Mouse (Mus musculus) embryonic facial prominence, embryonic 12.5 days (tissue): ENCODE data around the gene Rai14. TPM values are rescaled to one million over a fixed set of nuclear protein-coding genes. Genes with fewer than 3 reads are reported as not detected.
A peak's percentile ranks its signal among the peaks of the same experiment; 100 is the strongest.
"Not testable (repeated sequence)": the region's sequence is repeated elsewhere in the genome, so short reads cannot be mapped to it uniquely, and the experiment has no call there.

Experiments used
- ATAC-seq: fragments of 200-750 bp; cut with Nextera tagmentation; 2 replicates; pipeline ENCODE4 v1.8.0; 2017; ENCODE audit not compliant: insufficient number of reproducible peaks, insufficient read depth, low FRiP score, low TSS enrichment
- H3K27ac ChIP-seq: fragments of 300-500 bp; sonication (generic); 2 replicates; pipeline ENCODE4 v1.5.1; 2016; ENCODE audit warnings: mild to moderate bottlenecking
- H3K27me3 ChIP-seq: fragments of 300-500 bp; sonication (generic); 2 replicates; pipeline ENCODE4 v1.6.1; 2016; ENCODE audit warnings: mild to moderate bottlenecking, moderate library complexity
- H3K36me3 ChIP-seq: fragments of 300-500 bp; sonication (generic); 2 replicates; pipeline ENCODE4 v1.6.1; 2016; ENCODE audit warnings: mild to moderate bottlenecking
- H3K4me1 ChIP-seq: fragments of 300-500 bp; sonication (generic); 2 replicates; pipeline ENCODE4 v1.6.1; 2016
- H3K4me2 ChIP-seq: fragments of 300-500 bp; sonication (generic); replicated peaks from 2 replicates; pipeline ENCODE4 v1.6.1; 2016; ENCODE audit warnings: mild to moderate bottlenecking, moderate library complexity
- H3K4me3 ChIP-seq: fragments of 300-500 bp; sonication (generic); 2 replicates; pipeline ENCODE4 v1.5.1; 2016; ENCODE audit warnings: mild to moderate bottlenecking
- H3K9ac ChIP-seq: fragments of 300-500 bp; sonication (generic); 2 replicates; pipeline ENCODE4 v1.6.1; 2016; ENCODE audit warnings: mild to moderate bottlenecking, moderate library complexity
- H3K9me3 ChIP-seq: fragments of 300-500 bp; sonication (generic); 2 replicates; pipeline ENCODE4 v1.6.1; 2016; ENCODE audit warnings: mild to moderate bottlenecking, moderate library complexity
- WGBS: fragments of 180-500 bp; shearing (Covaris S2); methylation state at CpG from one replicate; pipeline ENCODE4 v1.1.7; 2016; 5-methylcytosine and 5-hydroxymethylcytosine counted together
- polyA plus RNA-seq: library from polyadenylated mRNA; unstranded; fragments of >200 nt; fragmentation: Nextera tagmentation; extraction: Ambion mirVana; gene quantifications from 2 replicates; pipeline ENCODE4 v1.2.1, GENCODE M21; 2016

The Rai14 gene
- polyA plus RNA-seq, 1 experiment from 2014 or later: 85.6 TPM

DNA sequence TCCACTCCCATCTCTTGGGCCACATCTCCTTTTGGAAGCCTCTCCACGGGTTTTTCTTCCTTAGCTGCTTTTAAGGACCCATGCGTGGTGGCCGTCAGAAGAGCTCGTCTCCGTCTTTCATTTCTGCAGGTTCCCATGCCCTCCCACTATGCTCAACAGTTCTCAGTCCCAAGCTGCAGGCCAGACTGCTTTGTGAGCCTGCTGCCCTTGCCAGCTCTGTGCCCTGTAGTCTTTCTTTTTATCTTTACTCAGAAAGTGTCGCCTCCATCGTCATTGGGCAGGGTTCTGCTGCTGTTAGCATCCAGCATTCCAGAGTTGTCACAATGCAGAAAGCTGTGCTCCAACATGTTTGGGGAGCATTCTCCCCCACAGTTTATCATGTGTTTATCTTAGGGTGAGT, 147.9 kb downstream of the Rai14 start:
- no peak overlapping the region for H3K9ac ChIP-seq
- no peaks in the 10 kb centered on the region for H3K27me3 ChIP-seq
- H3K4me1 ChIP-seq: no peaks in the 10 kb centered on the region
- peaks cover 44% of the 10 kb centered on the region for H3K36me3 ChIP-seq
- WGBS: 82% methylated on average over 7 of the region's 7 CpGs
- no peak overlapping the region for H3K4me3 ChIP-seq
- no peak overlapping the region for H3K27ac ChIP-seq
- H3K9me3 ChIP-seq: no peaks in the 10 kb centered on the region
- no peak overlapping the region for H3K4me2 ChIP-seq
- no peak for ATAC-seq

GRCm38 (mm10) chr15:10564201-10564600, 150.2 kb downstream of the Rai14 start:
- ATAC-seq: no peak

DNA sequence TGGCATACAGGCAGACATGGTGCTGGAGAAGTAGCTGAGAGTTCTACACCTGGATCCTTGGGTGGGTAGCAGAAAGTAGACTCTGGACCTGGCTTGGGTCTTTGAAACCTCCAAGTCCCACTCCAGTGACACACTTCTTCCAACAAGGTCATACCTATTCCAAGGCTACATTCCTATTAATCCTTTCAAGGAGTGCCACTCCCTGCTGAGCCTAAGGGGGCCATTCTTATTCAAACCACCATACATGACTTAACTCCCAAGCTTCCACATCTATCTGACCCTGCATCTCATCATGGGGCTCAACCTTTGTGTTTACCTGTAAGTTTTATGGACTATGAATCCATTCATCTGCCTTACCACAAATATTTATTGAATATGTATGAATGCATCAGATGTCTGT, 152.1 kb downstream of the Rai14 start:
- Histone ChIP-seq H3K9ac (no peak overlapping the region), H3K27ac (no peak overlapping the region), H3K4me3 (no peak overlapping the region), H3K9me3 (no peaks in the 10 kb centered on the region), H3K36me3 (peaks cover 5% of the 10 kb centered on the region; the same call in 1 of the 2 replicates), H3K27me3 (no peaks in the 10 kb centered on the region), H3K4me2 (no peak overlapping the region), H3K4me1 (no peaks in the 10 kb centered on the region)
- no peak for ATAC-seq

More at GRCm38 (mm10) chr15:10564201-10564600, 150.2 kb downstream of the Rai14 start:
- WGBS: 53% methylated on average over 1 of the region's 1 CpGs
- no peak overlapping the region for H3K4me3 ChIP-seq
- H3K4me2 ChIP-seq: no peak overlapping the region
- H3K9ac ChIP-seq: no peak overlapping the region
- no peak overlapping the region for H3K27ac ChIP-seq
- no peaks in the 10 kb centered on the region for H3K4me1 ChIP-seq
- H3K36me3 ChIP-seq: peaks cover 25% of the 10 kb centered on the region
- H3K9me3 ChIP-seq: no peaks in the 10 kb centered on the region
- H3K27me3 ChIP-seq: no peaks in the 10 kb centered on the region

DNA sequence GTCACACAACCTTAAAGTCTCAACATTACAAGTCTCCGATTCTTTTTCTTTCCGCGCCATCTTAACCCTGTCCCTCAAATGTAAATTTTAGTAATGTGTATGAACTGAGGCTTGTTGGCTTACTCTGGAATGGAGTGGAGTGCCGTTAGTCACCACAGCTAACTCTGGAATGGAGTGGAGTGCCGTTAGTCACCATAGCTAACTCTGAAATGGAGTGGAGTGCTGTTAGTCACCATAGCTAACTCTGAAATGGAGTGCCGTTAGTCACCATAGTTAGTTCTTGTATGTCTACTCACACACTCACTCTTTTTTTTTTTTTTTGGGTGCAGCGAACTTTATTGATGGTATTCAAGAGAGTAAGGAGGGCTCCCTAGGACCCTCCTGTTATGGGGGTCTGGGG, 154.4 kb downstream of the Rai14 start:
- 93% methylated on average over 7 of the region's 7 CpGs for WGBS
- no peak overlapping the region for H3K9ac ChIP-seq
- H3K4me1 ChIP-seq: no peaks in the 10 kb centered on the region
- ATAC-seq: no peak
- H3K36me3 ChIP-seq: no peaks in the 10 kb centered on the region
- H3K4me3 ChIP-seq: no peak overlapping the region
- no peak overlapping the region for H3K27ac ChIP-seq
- H3K27me3 ChIP-seq: no peaks in the 10 kb centered on the region
- H3K4me2 ChIP-seq: no peak overlapping the region
- no peaks in the 10 kb centered on the region for H3K9me3 ChIP-seq

- Histone ChIP-seq H3K9ac (no peak within 1 kb of the TSS), H3K27me3 (no peaks in the 10 kb centered on the region), H3K36me3 (no peaks in the 10 kb centered on the region), H3K9me3 (no peaks in the 10 kb centered on the region), H3K4me1 (no peaks in the 10 kb centered on the region), H3K4me2 (no peak within 1 kb of the TSS), H3K27ac (no peak within 1 kb of the TSS), H3K4me3 (no peak within 1 kb of the TSS)
- 0 out of 2 replicates have a peak, but pooled peaks have one; percentile 10 for ATAC-seq
- 89% methylated on average over 13 of the region's 13 CpGs for WGBS
Observed at GRCm38 (mm10) chr15:10558465-10558864, 156.0 kb downstream of the Rai14 start, which contains the start of gene Ttc23l. TSS of gene Ttc23l (minus strand) at chr15:10558668.

DNA sequence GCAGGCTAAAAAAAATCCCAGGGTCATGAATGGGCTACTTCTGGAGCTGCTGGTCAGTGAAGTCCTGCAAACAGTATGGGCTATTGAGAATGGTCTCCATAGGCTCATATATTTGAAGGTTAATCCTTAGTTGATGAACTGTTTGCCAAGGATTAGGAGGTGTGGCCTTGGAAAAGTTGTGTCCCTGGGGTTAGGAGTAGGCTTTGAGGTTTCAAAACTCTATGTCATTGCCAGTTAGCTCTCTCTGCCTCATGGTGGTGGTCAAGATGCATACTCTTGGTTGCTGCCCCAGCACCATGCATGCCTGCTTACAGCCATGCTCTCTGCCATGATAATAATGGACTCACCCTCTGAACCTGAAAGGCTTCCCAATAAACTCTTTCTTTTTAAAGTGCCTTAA, 160.1 kb downstream of the Rai14 start:
- Histone ChIP-seq H3K27me3 (no peaks in the 10 kb centered on the region), H3K9me3 (no peaks in the 10 kb centered on the region), H3K4me1 (no peaks in the 10 kb centered on the region), H3K36me3 (no peaks in the 10 kb centered on the region), H3K4me2 (no peak overlapping the region), H3K9ac (no peak overlapping the region), H3K27ac (no peak overlapping the region), H3K4me3 (no peak overlapping the region)
- no peak for ATAC-seq

DNA sequence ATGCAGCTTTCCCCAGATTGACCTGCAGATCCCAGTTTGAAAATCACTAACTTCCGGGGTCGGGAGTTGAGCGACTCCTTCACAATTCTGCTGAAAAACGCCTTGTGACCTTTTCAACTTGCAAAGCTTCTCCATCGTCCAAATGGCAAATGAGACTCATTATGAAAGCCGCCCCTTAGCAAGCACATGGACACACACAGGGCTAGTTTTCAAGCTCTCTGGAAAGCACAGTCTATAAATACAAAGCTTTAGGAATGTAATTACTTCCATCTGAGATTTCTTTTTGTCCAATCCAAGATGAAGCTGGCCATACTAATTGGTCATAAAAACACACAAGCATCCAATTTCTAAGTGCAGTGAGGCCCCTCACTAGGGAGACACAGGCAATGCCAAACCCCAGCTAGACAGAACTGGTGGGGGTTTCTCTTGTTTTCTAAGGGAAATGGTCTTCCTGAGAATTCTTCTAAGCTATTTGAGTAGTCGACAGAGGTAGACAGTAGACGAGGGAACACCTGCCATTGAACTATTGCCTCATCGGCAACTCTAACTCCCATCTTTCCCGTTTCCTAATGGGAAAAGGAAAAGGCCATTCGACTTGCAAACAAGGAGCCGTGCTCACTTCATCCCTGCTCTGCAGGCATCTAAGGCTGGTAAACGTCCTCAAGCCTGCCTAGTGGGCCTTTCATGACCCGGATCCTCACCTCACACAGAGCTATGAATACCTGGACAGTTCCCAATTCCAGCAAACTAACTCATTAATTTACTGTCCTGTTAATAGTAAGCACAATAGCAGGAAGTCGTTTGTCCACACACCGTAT, 173.9 kb downstream of the Rai14 start:
- no peak overlapping the region for H3K4me3 ChIP-seq
- H3K9ac ChIP-seq: no peak overlapping the region
- H3K4me1 ChIP-seq: peaks cover 10% of the 10 kb centered on the region
- H3K36me3 ChIP-seq: no peaks in the 10 kb centered on the region
- H3K27ac ChIP-seq: peak overlapping the region; percentile 63; the same call in 1 of the 2 replicates
- no peaks in the 10 kb centered on the region for H3K9me3 ChIP-seq
- H3K4me2 ChIP-seq: no peak overlapping the region
- peak; percentile 84 for ATAC-seq
- 46% methylated on average over 16 of the region's 16 CpGs for WGBS
- no peaks in the 10 kb centered on the region for H3K27me3 ChIP-seq

DNA sequence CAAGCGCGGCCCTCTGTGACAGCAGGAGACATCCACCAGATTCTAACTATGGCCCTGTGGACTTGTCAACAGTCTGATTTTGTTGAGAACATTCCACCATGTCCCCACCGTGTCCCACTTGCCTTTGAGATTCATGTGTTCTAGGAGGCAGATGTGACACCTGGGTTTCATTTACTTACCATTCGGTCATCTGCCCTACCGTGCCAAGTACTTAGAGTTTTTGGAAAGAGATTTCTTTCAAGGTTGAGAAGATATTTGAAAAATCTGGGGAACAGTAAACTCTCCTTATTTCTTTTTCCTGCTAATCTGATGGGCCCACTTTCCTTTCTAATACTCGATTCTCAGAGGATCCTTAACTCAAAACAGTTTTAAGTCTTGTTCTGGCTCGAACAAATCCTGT, 178.5 kb downstream of the Rai14 start:
- WGBS: 56% methylated on average over 7 of the region's 7 CpGs
- Histone ChIP-seq H3K9ac (no peak overlapping the region), H3K4me2 (no peak overlapping the region), H3K27ac (no peak overlapping the region), H3K36me3 (no peaks in the 10 kb centered on the region), H3K4me1 (peaks cover 8% of the 10 kb centered on the region), H3K27me3 (no peaks in the 10 kb centered on the region), H3K4me3 (no peak overlapping the region), H3K9me3 (no peaks in the 10 kb centered on the region)
- ATAC-seq: no peak

- H3K27ac ChIP-seq: no peak overlapping the region
- ATAC-seq: no peak
- WGBS: 86% methylated on average over 5 of the region's 5 CpGs
Observed at GRCm38 (mm10) chr15:10534591-10534990, 179.8 kb downstream of the Rai14 start.

GRCm38 (mm10) chr15:10533361-10533760, 181.1 kb downstream of the Rai14 start:
- H3K4me3 ChIP-seq, H3K4me1 ChIP-seq: not testable (repeated sequence)
- WGBS: 83% methylated on average over 10 of the region's 10 CpGs

More at GRCm38 (mm10) chr15:10534591-10534990, 179.8 kb downstream of the Rai14 start:
- Histone ChIP-seq H3K27me3 (no peaks in the 10 kb centered on the region), H3K36me3 (no peaks in the 10 kb centered on the region), H3K9me3 (no peaks in the 10 kb centered on the region), H3K4me3 (no peak overlapping the region), H3K9ac (no peak overlapping the region), H3K4me2 (no peak overlapping the region), H3K4me1 (no peaks in the 10 kb centered on the region)

GRCm38 (mm10) chr15:10531352-10531751, 183.1 kb downstream of the Rai14 start:
- H3K4me3 ChIP-seq: no peak overlapping the region
- H3K4me2 ChIP-seq: no peak overlapping the region
- no peaks in the 10 kb centered on the region for H3K36me3 ChIP-seq
- no peaks in the 10 kb centered on the region for H3K4me1 ChIP-seq
- H3K27ac ChIP-seq: no peak overlapping the region
- no peak for ATAC-seq
- no peaks in the 10 kb centered on the region for H3K27me3 ChIP-seq
- 81% methylated on average over 4 of the region's 4 CpGs for WGBS
- H3K9ac ChIP-seq: no peak overlapping the region
- no peaks in the 10 kb centered on the region for H3K9me3 ChIP-seq

More at GRCm38 (mm10) chr15:10533361-10533760, 181.1 kb downstream of the Rai14 start:
- H3K9me3 ChIP-seq, H3K27ac ChIP-seq, H3K9ac ChIP-seq, H3K4me2 ChIP-seq, ATAC-seq, H3K27me3 ChIP-seq, H3K36me3 ChIP-seq: not testable (repeated sequence)

- Histone ChIP-seq H3K4me3 (no peak overlapping the region), H3K4me2 (no peak overlapping the region), H3K27ac (no peak overlapping the region), H3K9me3 (no peaks in the 10 kb centered on the region), H3K36me3 (no peaks in the 10 kb centered on the region), H3K27me3 (no peaks in the 10 kb centered on the region), H3K4me1 (no peaks in the 10 kb centered on the region), H3K9ac (no peak overlapping the region)
- 62% methylated on average over 1 of the region's 1 CpGs for WGBS
- ATAC-seq: no peak
Observed at GRCm38 (mm10) chr15:10525896-10526295, 188.5 kb downstream of the Rai14 start.
